Mouse (Mus musculus) CD8-positive naive resting alpha-beta T cell, adult 2 months (primary cell): ENCODE results near the gene Irf6.
A peak's percentile ranks its signal among the peaks of the same experiment; 100 is the strongest.

Experiments
- DNase-seq, 2 experiments: peaks; one replicate each; pipeline ENCODE4 v3.0.0; 2022; ENCODE audit warnings: low read depth in 2 of 2, low spot score in 2 of 2

Gene Irf6

GRCm38 (mm10) chr1:193197494-193198205 is 44.7 kb downstream of the Irf6 start:
- DNase-seq = no peak

GRCm38 (mm10) chr1:193198312-193198711 is 45.4 kb downstream of the Irf6 start:
- no peak for DNase-seq

GRCm38 (mm10) chr1:193200640-193201382 is 47.9 kb downstream of the Irf6 start:
- DNase-seq = peak; percentile 72 to 79

GRCm38 (mm10) chr1:193201383-193201778 is 48.5 kb downstream of the Irf6 start, which contains the start of gene Traf3ip3:
Gene Traf3ip3 (minus strand): TSS chr1:193201703.
- peak; percentile 82 to 85 for DNase-seq

- no peak for DNase-seq
These were observed 50.9 kb downstream of the Irf6 start for GRCm38 (mm10) chr1:193203821-193204220.

- DNase-seq = no peak
These were observed 52.5 kb downstream of the Irf6 start for GRCm38 (mm10) chr1:193205431-193205830.

- DNase-seq = peak in 1 of 2 experiments; percentile 35
These were observed 54.6 kb downstream of the Irf6 start, which contains the start of gene Lamb3 for GRCm38 (mm10) chr1:193207503-193207902. Gene Lamb3 (plus strand): TSS chr1:193207699.

- DNase-seq = peak; percentile 46 to 68
These were observed 55.3 kb downstream of the Irf6 start for GRCm38 (mm10) chr1:193208178-193208577.

GRCm38 (mm10) chr1:193211371-193211770 is 58.5 kb downstream of the Irf6 start:
- DNase-seq = no peak

- DNase-seq = no peak
These were observed 61.1 kb downstream of the Irf6 start for GRCm38 (mm10) chr1:193214053-193214452.

GRCm38 (mm10) chr1:193216000-193216399 is 63.1 kb downstream of the Irf6 start:
- DNase-seq = no peak

- no peak for DNase-seq
These were observed 67.5 kb downstream of the Irf6 start for GRCm38 (mm10) chr1:193220408-193220807.
